9 mouse cellular contexts compared by ENCODE assay signal in genomic region chr11:88180467-88180958, GRCm38 (mm10). TPM values are rescaled to one million over a fixed set of nuclear protein-coding genes. Genes with fewer than 3 reads are reported as not detected.
DNase-seq lines count a peak whose midpoint lies in the region; ATAC-seq lines count a peak whose summit lies in the region.
"Had no signal": no experiment of that assay in that cellular context is flagged by ENCODE, and none has a peak within 500 bp of the region (broad histone marks: within the 10 kb centered on the region; RNA-seq: fewer than 3 reads in every experiment).

No protein-coding gene starts in this region.

- DNase-seq in lung, postnatal 25 days (ENCODE audit: low spot score): no peak
- DNase-seq in forebrain, embryonic 10.5 days (ENCODE audit: extremely low spot score, low spot score): no peak
- no peak for DNase-seq in frontal cortex, postnatal 14 days (ENCODE audit: low spot score in 2 of 2)
- no peak for DNase-seq in right cerebral cortex, postnatal 25 days
- no peak for DNase-seq in left cerebral cortex, adult 8-10 months (ENCODE audit: low spot score in 2 of 2)

- no peaks in the 10 kb centered on the region for H3K9me3 ChIP-seq in lung, embryonic 16.5 days (ENCODE audit: control insufficient read depth, low read length)
- no peaks in the 10 kb centered on the region for H3K9me3 ChIP-seq in forebrain, embryonic 10.5 days
- no peaks in the 10 kb centered on the region for H3K9me3 ChIP-seq in hindbrain, embryonic 15.5 days
- H3K9me3 ChIP-seq in midbrain, embryonic 16.5 days (replicated peaks; ENCODE audit: control insufficient read depth, low read length, poor library complexity, severe bottlenecking): no peaks in the 10 kb centered on the region

- H3K4me2 ChIP-seq in lung, embryonic 16.5 days (ENCODE audit: low read depth, low read length): peak overlapping the region; percentile 35
- peak overlapping the region; percentile 8; the same call in 1 of the 2 replicates for H3K4me2 ChIP-seq in hindbrain, embryonic 15.5 days
- H3K4me2 ChIP-seq in midbrain, embryonic 16.5 days (ENCODE audit: low read length): no peak overlapping the region

- peak overlapping the region; percentile 86 for H3K27ac ChIP-seq in lung, embryonic 16.5 days (ENCODE audit: low read length)
- peak overlapping the region; percentile 77 for H3K27ac ChIP-seq in forebrain, embryonic 10.5 days
- H3K27ac ChIP-seq in hindbrain, embryonic 15.5 days (replicated peaks): peak overlapping the region; percentile 77
- H3K27ac ChIP-seq in midbrain, embryonic 16.5 days (ENCODE audit: low read length): no peak overlapping the region
- H3K27ac ChIP-seq: macrophage had no signal

- H3K27me3 ChIP-seq in lung, embryonic 16.5 days (ENCODE audit: control insufficient read depth, insufficient read depth, low read depth, low read length): no peaks in the 10 kb centered on the region
- H3K27me3 ChIP-seq in forebrain, embryonic 10.5 days (ENCODE audit: poor library complexity, severe bottlenecking): no peaks in the 10 kb centered on the region
- no peaks in the 10 kb centered on the region for H3K27me3 ChIP-seq in hindbrain, embryonic 15.5 days
- H3K27me3 ChIP-seq in midbrain, embryonic 16.5 days (ENCODE audit: control insufficient read depth, insufficient read depth, low read depth, low read length): no peaks in the 10 kb centered on the region

- H3K9ac ChIP-seq in lung, embryonic 16.5 days (ENCODE audit: low read length): peak overlapping the region; percentile 29; the same call in 1 of the 2 replicates
- 0 out of 2 replicates have a peak overlapping the region, but pooled peaks have one; percentile 1 for H3K9ac ChIP-seq in hindbrain, embryonic 15.5 days
- peak overlapping the region; percentile 4; the same call in 1 of the 2 replicates for H3K9ac ChIP-seq in midbrain, embryonic 16.5 days (ENCODE audit: low read depth, low read length)

- ATAC-seq in lung, embryonic 16.5 days (ENCODE audit: low read depth): peak; percentile 60
- ATAC-seq in hindbrain, embryonic 15.5 days (ENCODE audit: low FRiP score, low read depth): peak; percentile 71
- ATAC-seq in midbrain, embryonic 16.5 days: peak; percentile 54; the same call in 1 of the 2 replicates

- peaks cover 3% of the 10 kb centered on the region; the same call in 1 of the 2 replicates for H3K36me3 ChIP-seq in lung, embryonic 16.5 days (ENCODE audit: control insufficient read depth, insufficient read depth, low read length)
- peaks cover 70% of the 10 kb centered on the region for H3K36me3 ChIP-seq in forebrain, embryonic 10.5 days (replicated peaks)
- H3K36me3 ChIP-seq in hindbrain, embryonic 15.5 days: peaks cover 15% of the 10 kb centered on the region; the same call in 1 of the 2 replicates
- H3K36me3 ChIP-seq in midbrain, embryonic 16.5 days (ENCODE audit: control insufficient read depth, insufficient read depth, low read length): peaks cover 19% of the 10 kb centered on the region

- peaks cover 27% of the 10 kb centered on the region for H3K4me1 ChIP-seq in lung, embryonic 16.5 days (replicated peaks; ENCODE audit: control insufficient read depth, insufficient read depth, low read length)
- H3K4me1 ChIP-seq in forebrain, embryonic 10.5 days: peaks cover 53% of the 10 kb centered on the region
- peaks cover 24% of the 10 kb centered on the region for H3K4me1 ChIP-seq in hindbrain, embryonic 15.5 days (replicated peaks)
- H3K4me1 ChIP-seq in midbrain, embryonic 16.5 days (ENCODE audit: control insufficient read depth, insufficient read depth, low read length): peaks cover 10% of the 10 kb centered on the region

- H3K4me3 ChIP-seq in lung, embryonic 16.5 days (ENCODE audit: low read length): no peak overlapping the region
- H3K4me3 ChIP-seq in forebrain, embryonic 10.5 days: peak overlapping the region; percentile 3; the same call in 1 of the 2 replicates
- no peak overlapping the region for H3K4me3 ChIP-seq in hindbrain, embryonic 15.5 days
- H3K4me3 ChIP-seq in midbrain, embryonic 16.5 days (ENCODE audit: low read depth, low read length): no peak overlapping the region

- 7% methylated on average over 6 of the region's 6 CpGs for WGBS in lung, embryonic 16.5 days
- WGBS in forebrain, embryonic 10.5 days: 29% methylated on average over 6 of the region's 6 CpGs
- 8% methylated on average over 6 of the region's 6 CpGs for WGBS in hindbrain, embryonic 15.5 days
- 9% methylated on average over 6 of the region's 6 CpGs for WGBS in midbrain, embryonic 16.5 days

RNA-seq across cellular contexts. Expression of gene Mrps23, which starts 23.7 kb away (rescaled TPM):
- polyA plus RNA-seq in lung, embryonic 16.5 days (2015; fragmentation: Nextera tagmentation; extraction: Ambion mirVana): 50.6 and 55.5 TPM in 2 replicates
- 65.5 and 72.6 TPM in 2 replicates for polyA plus RNA-seq in forebrain, embryonic 10.5 days (2016; fragmentation: Nextera tagmentation; extraction: Ambion mirVana)
- polyA plus RNA-seq in hindbrain, embryonic 15.5 days (2015; fragmentation: Nextera tagmentation; extraction: Ambion mirVana): 60.3 and 61.7 TPM in 2 replicates
- 65.4 and 66.9 TPM in 2 replicates for polyA plus RNA-seq in midbrain, embryonic 16.5 days (2015; fragmentation: Nextera tagmentation; extraction: Ambion mirVana)
- 10 to 100 TPM; 58.9 to 74.7 (median 64.6) TPM for total RNA-seq in left cerebral cortex, adult 8-10 months (2022)
